ENCODE assay signal across 11 mouse cellular contexts in the genomic region with DNA sequence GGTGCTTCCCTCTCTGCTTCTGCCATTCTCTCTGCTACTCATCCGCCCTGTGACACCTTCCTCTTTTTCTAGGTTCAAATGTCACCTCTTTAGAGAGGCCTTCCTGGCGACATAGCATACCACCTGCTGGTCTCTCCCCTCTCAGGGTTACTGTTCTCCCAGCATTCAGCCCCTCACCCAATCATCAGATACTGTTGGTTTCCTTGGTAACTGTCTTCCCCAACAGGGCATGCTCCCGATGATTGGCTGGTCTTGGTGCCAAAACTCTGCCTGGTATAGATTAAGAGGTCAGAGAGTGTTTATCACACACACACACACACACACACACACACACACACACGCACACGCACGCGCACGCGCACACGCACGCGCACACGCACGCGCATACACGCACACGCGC. TPM values are rescaled to one million over a fixed set of nuclear protein-coding genes. Genes with fewer than 3 reads are reported as not detected.
A peak's percentile ranks its signal among the peaks of the same experiment; 100 is the strongest.
DNase-seq lines count a peak whose midpoint lies in the region; ATAC-seq lines count a peak whose summit lies in the region.
"Had no signal": no experiment of that assay in that cellular context is flagged by ENCODE, and none has a peak within 500 bp of the region (broad histone marks: within the 10 kb centered on the region; RNA-seq: fewer than 3 reads in every experiment).

No protein-coding gene starts in this region.

- no peaks in the 10 kb centered on the region for H3K9me3 ChIP-seq in hindbrain, embryonic 15.5 days
- H3K9me3 ChIP-seq in midbrain, embryonic 13.5 days: no peaks in the 10 kb centered on the region
- H3K9me3 ChIP-seq in liver, embryonic 11.5 days (ENCODE audit: control insufficient read depth, low read length): no peaks in the 10 kb centered on the region
- H3K9me3 ChIP-seq: heart, embryonic 10.5 days; limb, embryonic 15.5 days had no signal

- no peaks in the 10 kb centered on the region for H3K36me3 ChIP-seq in hindbrain, embryonic 15.5 days
- H3K36me3 ChIP-seq in midbrain, embryonic 13.5 days: no peaks in the 10 kb centered on the region
- H3K36me3 ChIP-seq in liver, embryonic 11.5 days (ENCODE audit: control insufficient read depth, insufficient read depth, low read length): no peaks in the 10 kb centered on the region
- H3K36me3 ChIP-seq: heart, embryonic 10.5 days; limb, embryonic 15.5 days had no signal

- H3K4me3 ChIP-seq in hindbrain, embryonic 15.5 days: no peak overlapping the region
- no peak overlapping the region for H3K4me3 ChIP-seq in midbrain, embryonic 13.5 days (replicated peaks)
- no peak overlapping the region for H3K4me3 ChIP-seq in liver, embryonic 11.5 days (ENCODE audit: low read depth, low read length)
- H3K4me3 ChIP-seq: heart, embryonic 10.5 days; limb, embryonic 15.5 days had no signal

- peaks cover 14% of the 10 kb centered on the region for H3K4me1 ChIP-seq in hindbrain, embryonic 15.5 days (replicated peaks)
- H3K4me1 ChIP-seq in midbrain, embryonic 13.5 days (replicated peaks): peaks cover 17% of the 10 kb centered on the region
- no peaks in the 10 kb centered on the region; the same call in 1 of the 2 replicates for H3K4me1 ChIP-seq in liver, embryonic 11.5 days (replicated peaks; ENCODE audit: control insufficient read depth, insufficient read depth, low read length)

- H3K27ac ChIP-seq in hindbrain, embryonic 15.5 days (replicated peaks): 0 out of 2 replicates have a peak overlapping the region, but pooled peaks have one; percentile 35
- H3K27ac ChIP-seq in midbrain, embryonic 13.5 days: 0 out of 2 replicates have a peak overlapping the region, but pooled peaks have one; percentile 25
- H3K27ac ChIP-seq in liver, embryonic 11.5 days (ENCODE audit: low read depth, low read length): no peak overlapping the region
- H3K27ac ChIP-seq: heart, embryonic 10.5 days; limb, embryonic 15.5 days had no signal

- H3K27me3 ChIP-seq in hindbrain, embryonic 15.5 days: no peaks in the 10 kb centered on the region
- H3K27me3 ChIP-seq in midbrain, embryonic 13.5 days: peaks cover 4% of the 10 kb centered on the region; the same call in 1 of the 2 replicates
- no peaks in the 10 kb centered on the region; the same call in 1 of the 2 replicates for H3K27me3 ChIP-seq in liver, embryonic 11.5 days (replicated peaks; ENCODE audit: control insufficient read depth, insufficient read depth, low read length)
- H3K27me3 ChIP-seq: limb, embryonic 15.5 days had no signal

- no peak overlapping the region for H3K9ac ChIP-seq in hindbrain, embryonic 15.5 days
- no peak overlapping the region for H3K9ac ChIP-seq in midbrain, embryonic 13.5 days (replicated peaks)
- no peak overlapping the region for H3K9ac ChIP-seq in liver, embryonic 11.5 days (ENCODE audit: low read depth, low read length)
- H3K9ac ChIP-seq: limb, embryonic 15.5 days had no signal

- 0 out of 2 replicates have a peak, but pooled peaks have one; percentile 63 for ATAC-seq in hindbrain, embryonic 15.5 days (ENCODE audit: low FRiP score, low read depth)
- ATAC-seq in midbrain, embryonic 13.5 days: peak; percentile 76
- no peak for ATAC-seq in liver, embryonic 11.5 days (replicated peaks; ENCODE audit: low FRiP score)

- 70% methylated on average over 18 of the region's 18 CpGs for WGBS in hindbrain, embryonic 15.5 days
- WGBS in midbrain, embryonic 13.5 days: 72% methylated on average over 18 of the region's 18 CpGs
- WGBS in liver, embryonic 11.5 days: 64% methylated on average over 18 of the region's 18 CpGs

- no peak overlapping the region for H3K4me2 ChIP-seq in hindbrain, embryonic 15.5 days
- 0 out of 2 replicates have a peak overlapping the region, but pooled peaks have one; percentile 1 for H3K4me2 ChIP-seq in midbrain, embryonic 13.5 days (replicated peaks)
- no peak overlapping the region for H3K4me2 ChIP-seq in liver, embryonic 11.5 days
- H3K4me2 ChIP-seq: limb, embryonic 15.5 days had no signal

- peak; percentile 24 for DNase-seq in embryo, embryonic 10 days (ENCODE audit: low spot score)
- no peak for DNase-seq in embryo, embryonic 9.5 days (ENCODE audit: extremely low spot score)
- DNase-seq in R1 (ENCODE audit: low read depth, low spot score): peak; percentile 43
- DNase-seq in liver, embryonic 11.5 days (ENCODE audit: low spot score): no peak
- no peak for DNase-seq in right cerebral cortex, postnatal 4 days
- DNase-seq in ovary, postnatal 36 days (ENCODE audit: low spot score): no peak
- DNase-seq: lung, postnatal 14 days had no signal

RNA-seq across cellular contexts. Expression of a gene that starts 2.4 kb away (rescaled TPM):
- 1.4 and 2.0 TPM in 2 replicates for polyA plus RNA-seq in hindbrain, embryonic 15.5 days (2015; fragmentation: Nextera tagmentation; extraction: Ambion mirVana)
- polyA plus RNA-seq in midbrain, embryonic 13.5 days (2015; fragmentation: Nextera tagmentation; extraction: Ambion mirVana): 1.8 and 2.2 TPM in 2 replicates
- polyA plus RNA-seq in liver, embryonic 11.5 days (2014; fragmentation: Nextera tagmentation; extraction: Ambion mirVana): 0.47 and 0.60 TPM in 2 replicates

RNA-seq across cellular contexts. Expression of a gene that starts 4.8 kb away (rescaled TPM):
- 0.05 and 0.08 TPM in 2 replicates for polyA plus RNA-seq in hindbrain, embryonic 15.5 days (2015; fragmentation: Nextera tagmentation; extraction: Ambion mirVana)
- 0.09 TPM in 1 of 2 replicates, not detected in the other for polyA plus RNA-seq in midbrain, embryonic 13.5 days (2015; fragmentation: Nextera tagmentation; extraction: Ambion mirVana)
- not detected in 2 replicates for polyA plus RNA-seq in liver, embryonic 11.5 days (2014; fragmentation: Nextera tagmentation; extraction: Ambion mirVana)
- polyA plus RNA-seq: heart, embryonic 10.5 days had no signal

RNA-seq across cellular contexts. Expression of a gene that starts 56.1 kb away (rescaled TPM):
- 6.9 and 11.4 TPM in 2 replicates for polyA plus RNA-seq in hindbrain, embryonic 15.5 days (2015; fragmentation: Nextera tagmentation; extraction: Ambion mirVana)
- polyA plus RNA-seq in midbrain, embryonic 13.5 days (2015; fragmentation: Nextera tagmentation; extraction: Ambion mirVana): 2.3 and 3.2 TPM in 2 replicates
- 0.70 and 0.71 TPM in 2 replicates for polyA plus RNA-seq in liver, embryonic 11.5 days (2014; fragmentation: Nextera tagmentation; extraction: Ambion mirVana)

Comparison
In these comparisons a context has a peak if more than half of its experiments do, and no peak if none do; other contexts are left out.
1. DNase-seq: peak in embryo, embryonic 10 days (single experiment) and R1 (single experiment); none in embryo, embryonic 9.5 days (single experiment), liver, embryonic 11.5 days (single experiment), right cerebral cortex, postnatal 4 days (single experiment) and ovary, postnatal 36 days (single experiment).